Mouse (Mus musculus): ENCODE results near the gene Lef1. TPM values are rescaled to one million over a fixed set of nuclear protein-coding genes. Genes with fewer than 3 reads are reported as not detected.

Lef1 gene
- total and polyA plus RNA-seq, 3 experiments, result 0.23 to 1.5 (median 0.34) TPM

DNA sequence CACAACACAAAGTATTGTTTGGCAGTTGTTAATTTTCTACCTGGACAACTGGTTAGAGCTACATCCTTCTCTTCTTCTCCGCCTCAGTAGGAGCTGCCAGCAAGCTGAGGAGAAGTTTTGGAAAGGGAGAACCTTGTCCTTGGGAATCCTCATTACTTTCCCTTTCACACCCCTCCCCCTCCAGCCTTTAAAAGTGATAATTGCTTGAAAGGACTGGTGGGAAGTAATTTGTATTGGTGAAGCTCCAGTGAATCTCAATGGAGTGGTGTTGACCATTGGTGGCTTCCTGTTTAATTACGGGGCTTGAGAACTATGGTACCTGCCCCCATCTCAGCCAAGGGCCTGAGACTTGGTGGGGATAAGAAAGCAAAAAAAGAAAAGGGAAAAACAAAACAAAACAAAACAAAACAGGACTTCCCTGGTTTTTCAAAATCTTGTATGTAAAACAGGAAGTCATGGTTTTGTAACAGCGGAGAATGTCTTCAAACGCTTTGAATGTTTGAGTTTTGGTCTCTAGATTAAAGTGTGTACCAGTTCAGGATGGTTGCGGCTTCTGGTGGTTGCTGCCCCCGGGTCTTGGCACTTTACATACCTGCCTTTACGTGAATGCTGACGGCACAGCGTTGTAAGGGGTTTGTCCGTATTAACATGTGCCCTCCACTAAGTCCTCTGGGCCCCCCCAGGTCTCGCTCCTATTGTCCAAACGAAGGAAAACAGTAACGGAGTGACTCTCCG, 49.8 kb downstream of the Lef1 start:
- no peaks in the 10 kb centered on the region for H3K4me1 ChIP-seq (ENCODE audit: control insufficient read depth, insufficient read depth, low read length)
- TF ChIP-seq EP300 (IDR thresholded peaks at IDR 0.05; ENCODE audit: insufficient read depth, low read depth, low read length) (no peak), CTCF (IDR thresholded peaks at IDR 0.05) (no peak), POLR2A (IDR thresholded peaks at IDR 0.05; ENCODE audit: insufficient read depth, low read depth, low read length) (no peak)
- no peaks in the 10 kb centered on the region for H3K27me3 ChIP-seq (ENCODE audit: control insufficient read depth, insufficient read depth, low read length)
- no peak overlapping the region for H3K27ac ChIP-seq
- intact Hi-C loops (cut with DNase I), result no loop called here
- H3K4me3 ChIP-seq, result no peak overlapping the region
- no peak overlapping the region for H3K9ac ChIP-seq (ENCODE audit: low read depth, low read length)
- 81% methylated on average over 14 of the region's 14 CpGs for WGBS
- DNase-seq, result no peak
- H3K36me3 ChIP-seq (ENCODE audit: control insufficient read depth, insufficient read depth, low read length), result no peaks in the 10 kb centered on the region
- H3K79me2 ChIP-seq (replicated peaks; ENCODE audit: control insufficient read depth, insufficient read depth, low read length), result no peaks in the 10 kb centered on the region

DNA sequence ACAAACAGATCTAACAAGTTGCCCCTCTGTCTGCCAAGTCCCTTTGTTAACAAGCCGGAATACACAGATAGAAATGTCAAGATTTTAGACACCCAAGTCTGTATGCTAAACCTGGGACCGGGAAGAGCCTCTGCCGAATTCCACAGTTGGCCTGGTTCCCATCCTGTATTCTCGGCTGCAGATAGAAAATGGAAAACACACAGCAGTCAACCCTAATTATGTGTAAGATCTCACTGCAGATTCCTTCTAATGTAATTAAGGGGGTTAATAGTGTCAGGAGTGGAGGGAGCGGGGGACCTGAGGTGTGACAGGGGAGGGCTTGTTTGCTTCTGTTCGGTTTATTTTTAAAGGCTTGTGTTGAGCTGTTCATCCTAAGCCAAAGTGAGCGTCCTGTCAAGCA, 50.6 kb downstream of the Lef1 start:
- H3K4me3 ChIP-seq, result no peak overlapping the region
- no peaks in the 10 kb centered on the region for H3K4me1 ChIP-seq (ENCODE audit: control insufficient read depth, insufficient read depth, low read length)
- intact Hi-C loops (cut with DNase I), result no loop called here
- 57% methylated on average over 7 of the region's 7 CpGs for WGBS
- no peak for DNase-seq
- no peaks in the 10 kb centered on the region for H3K79me2 ChIP-seq (replicated peaks; ENCODE audit: control insufficient read depth, insufficient read depth, low read length)
- no peaks in the 10 kb centered on the region for H3K36me3 ChIP-seq (ENCODE audit: control insufficient read depth, insufficient read depth, low read length)
- no peaks in the 10 kb centered on the region for H3K27me3 ChIP-seq (ENCODE audit: control insufficient read depth, insufficient read depth, low read length)
- no peak overlapping the region for H3K9ac ChIP-seq (ENCODE audit: low read depth, low read length)
- no peak overlapping the region for H3K27ac ChIP-seq
- no peak for TF ChIP-seq POLR2A (IDR thresholded peaks at IDR 0.05; ENCODE audit: insufficient read depth, low read depth, low read length)
- TF ChIP-seq CTCF (IDR thresholded peaks at IDR 0.05), result no peak
- no peak for TF ChIP-seq EP300 (IDR thresholded peaks at IDR 0.05; ENCODE audit: insufficient read depth, low read depth, low read length)

DNA sequence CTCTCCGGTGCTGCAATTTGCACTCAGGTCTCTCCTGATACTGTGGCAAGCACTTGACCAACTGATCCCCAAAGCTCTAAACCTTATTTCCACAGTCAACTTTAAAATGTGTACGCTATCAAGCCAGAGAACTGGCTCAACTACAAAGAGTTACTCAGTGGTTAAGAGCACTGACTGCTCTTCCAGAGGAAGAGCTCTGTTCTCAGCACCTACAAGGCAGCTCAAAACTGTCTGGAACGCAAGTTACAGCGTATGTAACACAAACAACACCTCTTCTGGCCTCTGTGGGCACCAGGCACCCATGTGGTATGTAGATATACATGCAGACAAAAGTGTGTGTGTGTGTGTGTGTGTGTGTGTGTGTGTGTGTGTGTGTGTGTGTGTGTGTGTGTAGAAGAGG, 57.5 kb downstream of the Lef1 start:
- Histone ChIP-seq H3K4me3 (no peak overlapping the region), H3K27ac (no peak overlapping the region), H3K36me3 (ENCODE audit: control insufficient read depth, insufficient read depth, low read length) (no peaks in the 10 kb centered on the region), H3K27me3 (ENCODE audit: control insufficient read depth, insufficient read depth, low read length) (no peaks in the 10 kb centered on the region), H3K4me1 (ENCODE audit: control insufficient read depth, insufficient read depth, low read length) (no peaks in the 10 kb centered on the region), H3K9ac (ENCODE audit: low read depth, low read length) (no peak overlapping the region), H3K79me2 (replicated peaks; ENCODE audit: control insufficient read depth, insufficient read depth, low read length) (no peaks in the 10 kb centered on the region)
- no peak for TF ChIP-seq EP300 (IDR thresholded peaks at IDR 0.05; ENCODE audit: insufficient read depth, low read depth, low read length)
- no peak for TF ChIP-seq POLR2A (IDR thresholded peaks at IDR 0.05; ENCODE audit: insufficient read depth, low read depth, low read length)
- no peak for TF ChIP-seq CTCF (IDR thresholded peaks at IDR 0.05)
- WGBS, result 88% methylated on average over 4 of the region's 4 CpGs
- no peak for DNase-seq
- intact Hi-C loops (cut with DNase I), result no loop called here

DNA sequence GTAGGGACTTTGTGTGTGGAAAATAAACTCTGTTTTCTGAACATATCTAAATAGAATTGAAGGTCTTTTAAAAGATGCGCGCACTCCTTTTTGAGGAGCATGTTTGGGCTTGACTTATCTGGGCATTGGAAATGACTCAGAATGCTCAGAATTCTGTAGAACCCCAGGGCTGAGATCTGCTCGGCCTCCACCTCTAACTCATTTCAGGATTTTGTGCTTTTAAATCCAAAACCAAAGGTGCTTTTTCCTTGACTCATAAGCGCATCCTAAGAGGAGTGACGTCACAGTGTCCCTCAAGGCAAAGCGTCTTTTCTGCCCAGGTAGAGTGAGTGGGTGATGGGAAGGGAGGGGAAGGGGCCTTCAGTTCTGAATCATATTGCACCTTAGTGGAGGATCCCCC, 58.9 kb downstream of the Lef1 start:
- Histone ChIP-seq H3K27me3 (ENCODE audit: control insufficient read depth, insufficient read depth, low read length) (no peaks in the 10 kb centered on the region), H3K27ac (no peak overlapping the region), H3K4me1 (ENCODE audit: control insufficient read depth, insufficient read depth, low read length) (no peaks in the 10 kb centered on the region), H3K9ac (ENCODE audit: low read depth, low read length) (no peak overlapping the region), H3K79me2 (replicated peaks; ENCODE audit: control insufficient read depth, insufficient read depth, low read length) (no peaks in the 10 kb centered on the region), H3K4me3 (no peak overlapping the region), H3K36me3 (ENCODE audit: control insufficient read depth, insufficient read depth, low read length) (no peaks in the 10 kb centered on the region)
- intact Hi-C loops (cut with DNase I), result no loop called here
- 92% methylated on average over 6 of the region's 6 CpGs for WGBS
- no peak for DNase-seq
- TF ChIP-seq POLR2A (IDR thresholded peaks at IDR 0.05; ENCODE audit: insufficient read depth, low read depth, low read length) (no peak), CTCF (IDR thresholded peaks at IDR 0.05) (no peak), EP300 (IDR thresholded peaks at IDR 0.05; ENCODE audit: insufficient read depth, low read depth, low read length) (no peak)

DNA sequence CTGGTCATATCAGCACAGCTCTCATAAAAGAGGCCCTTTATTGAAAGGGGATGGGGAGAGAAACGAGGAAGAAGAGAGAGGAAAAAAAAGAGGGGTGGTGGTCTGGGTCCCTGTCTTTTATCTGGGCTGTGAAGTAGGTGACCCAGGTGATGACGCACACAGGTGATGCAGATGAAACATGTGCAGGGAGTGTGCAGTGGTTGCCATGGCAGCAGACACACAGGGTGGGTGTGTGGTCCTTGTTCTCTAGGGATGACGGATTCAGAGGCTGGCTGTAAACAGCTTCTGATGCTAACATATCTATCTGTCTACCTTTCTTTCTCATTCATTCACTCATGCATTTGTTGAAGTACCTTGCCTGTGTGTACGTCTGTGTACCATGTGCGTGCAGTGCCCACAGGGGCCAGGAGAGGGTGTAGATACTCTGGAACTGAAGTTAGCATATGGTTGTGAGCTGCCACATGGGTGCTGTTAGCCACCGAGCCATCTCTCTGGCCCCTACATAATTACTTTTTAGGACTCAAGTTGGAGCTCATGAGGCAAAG, 59.9 kb downstream of the Lef1 start:
- H3K36me3 ChIP-seq (ENCODE audit: control insufficient read depth, insufficient read depth, low read length), result no peaks in the 10 kb centered on the region
- intact Hi-C loops (cut with DNase I), result no loop called here
- WGBS, result 90% methylated on average over 6 of the region's 6 CpGs
- no peak overlapping the region for H3K27ac ChIP-seq
- H3K4me3 ChIP-seq, result no peak overlapping the region
- DNase-seq, result no peak
- H3K4me1 ChIP-seq (ENCODE audit: control insufficient read depth, insufficient read depth, low read length), result no peaks in the 10 kb centered on the region
- no peak overlapping the region for H3K9ac ChIP-seq (ENCODE audit: low read depth, low read length)
- no peak for TF ChIP-seq CTCF (IDR thresholded peaks at IDR 0.05)
- TF ChIP-seq POLR2A (IDR thresholded peaks at IDR 0.05; ENCODE audit: insufficient read depth, low read depth, low read length), result no peak
- TF ChIP-seq EP300 (IDR thresholded peaks at IDR 0.05; ENCODE audit: insufficient read depth, low read depth, low read length), result no peak
- H3K79me2 ChIP-seq (replicated peaks; ENCODE audit: control insufficient read depth, insufficient read depth, low read length), result no peaks in the 10 kb centered on the region
- H3K27me3 ChIP-seq (ENCODE audit: control insufficient read depth, insufficient read depth, low read length), result no peaks in the 10 kb centered on the region

DNA sequence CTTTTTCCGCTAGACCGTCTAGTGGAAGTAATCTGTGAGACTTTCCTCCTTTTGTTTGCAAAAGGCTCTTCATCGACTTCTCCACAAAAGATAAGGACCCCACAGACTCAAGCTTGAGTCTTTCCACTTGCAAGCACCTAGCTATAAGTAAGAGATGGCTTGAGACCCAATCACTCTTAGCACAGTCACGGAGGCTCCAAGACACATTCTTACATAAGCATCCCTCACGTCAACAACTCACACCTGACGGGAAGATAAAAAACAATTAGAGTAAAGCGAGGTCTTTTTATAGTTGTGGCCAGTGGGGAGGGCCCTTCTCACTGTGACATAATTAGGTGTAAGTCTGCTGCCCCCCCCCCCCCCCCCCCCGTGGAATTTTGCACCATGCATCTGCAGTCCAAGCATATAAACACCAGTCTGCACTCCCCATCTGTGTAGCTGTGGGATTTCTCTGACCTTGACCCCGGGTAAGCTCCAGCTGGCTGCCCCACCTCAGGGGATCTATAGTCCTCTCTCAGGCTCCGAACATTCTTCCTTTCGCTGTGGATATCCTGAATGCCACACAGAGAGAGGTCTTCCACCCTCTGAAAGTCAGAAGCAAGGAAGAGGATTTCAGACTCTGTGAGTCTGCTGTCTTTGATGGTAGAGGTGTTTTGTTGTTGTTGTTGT, 61.2 kb downstream of the Lef1 start:
- intact Hi-C loops (cut with DNase I), result no loop called here
- H3K27ac ChIP-seq, result no peak overlapping the region
- 51% methylated on average over 11 of the region's 11 CpGs for WGBS

More for the DNA sequence above, 61.2 kb downstream of the Lef1 start:
- Histone ChIP-seq H3K4me1 (ENCODE audit: control insufficient read depth, insufficient read depth, low read length) (no peaks in the 10 kb centered on the region), H3K9ac (ENCODE audit: low read depth, low read length) (no peak overlapping the region), H3K79me2 (replicated peaks; ENCODE audit: control insufficient read depth, insufficient read depth, low read length) (no peaks in the 10 kb centered on the region), H3K36me3 (ENCODE audit: control insufficient read depth, insufficient read depth, low read length) (no peaks in the 10 kb centered on the region), H3K4me3 (no peak overlapping the region), H3K27me3 (ENCODE audit: control insufficient read depth, insufficient read depth, low read length) (no peaks in the 10 kb centered on the region)
- DNase-seq, result no peak
- TF ChIP-seq POLR2A (IDR thresholded peaks at IDR 0.05; ENCODE audit: insufficient read depth, low read depth, low read length) (no peak), EP300 (IDR thresholded peaks at IDR 0.05; ENCODE audit: insufficient read depth, low read depth, low read length) (no peak), CTCF (IDR thresholded peaks at IDR 0.05) (no peak)

All from heart, adult 2 months (tissue).